Mouse (Mus musculus) embryonic facial prominence, embryonic 10.5 days (tissue): ENCODE results near the gene Ttll10. TPM values are rescaled to one million over a fixed set of nuclear protein-coding genes. Genes with fewer than 3 reads are reported as not detected.
A peak's percentile ranks its signal among the peaks of the same experiment; 100 is the strongest.

Experiments used
- DNase-seq: peaks from one replicate; pipeline ENCODE4 v3.0.0-alpha.2; 2017; ENCODE audit warnings: low spot score
- H3K27ac ChIP-seq: fragments of 300-500 bp; sonication (generic); replicated peaks from 2 replicates; pipeline ENCODE4 v1.5.1; 2016; ENCODE audit warnings: mild to moderate bottlenecking
- H3K27me3 ChIP-seq: fragments of 300-500 bp; sonication (generic); replicated peaks from 2 replicates; pipeline ENCODE4 v1.6.1; 2016; ENCODE audit warnings: low read depth, mild to moderate bottlenecking; ENCODE audit not compliant: poor library complexity, severe bottlenecking
- H3K36me3 ChIP-seq: fragments of 300-500 bp; sonication (generic); replicated peaks from 2 replicates; pipeline ENCODE4 v1.6.1; 2016; ENCODE audit warnings: mild to moderate bottlenecking, moderate library complexity
- H3K4me1 ChIP-seq: fragments of 300-500 bp; sonication (generic); 2 replicates; pipeline ENCODE4 v1.6.1; 2016
- H3K4me3 ChIP-seq: fragments of 300-500 bp; sonication (generic); 2 replicates; pipeline ENCODE4 v1.5.1; 2016; ENCODE audit warnings: mild to moderate bottlenecking, moderate library complexity
- H3K9me3 ChIP-seq: fragments of 300-500 bp; sonication (generic); 2 replicates; pipeline ENCODE4 v1.6.1; 2016; ENCODE audit warnings: mild to moderate bottlenecking
- WGBS: fragments of 180-500 bp; shearing (Covaris S2); methylation state at CpG from one replicate; pipeline ENCODE4 v1.1.7; 2016; 5-methylcytosine and 5-hydroxymethylcytosine counted together
- polyA plus RNA-seq: library from polyadenylated mRNA; unstranded; fragments of >200 nt; fragmentation: Nextera tagmentation; extraction: Ambion mirVana; gene quantifications from 2 replicates; pipeline ENCODE4 v1.2.1, GENCODE M21; 2016

The Ttll10 gene
- polyA plus RNA-seq, 1 experiment from 2014 or later: 0.95 TPM

DNA sequence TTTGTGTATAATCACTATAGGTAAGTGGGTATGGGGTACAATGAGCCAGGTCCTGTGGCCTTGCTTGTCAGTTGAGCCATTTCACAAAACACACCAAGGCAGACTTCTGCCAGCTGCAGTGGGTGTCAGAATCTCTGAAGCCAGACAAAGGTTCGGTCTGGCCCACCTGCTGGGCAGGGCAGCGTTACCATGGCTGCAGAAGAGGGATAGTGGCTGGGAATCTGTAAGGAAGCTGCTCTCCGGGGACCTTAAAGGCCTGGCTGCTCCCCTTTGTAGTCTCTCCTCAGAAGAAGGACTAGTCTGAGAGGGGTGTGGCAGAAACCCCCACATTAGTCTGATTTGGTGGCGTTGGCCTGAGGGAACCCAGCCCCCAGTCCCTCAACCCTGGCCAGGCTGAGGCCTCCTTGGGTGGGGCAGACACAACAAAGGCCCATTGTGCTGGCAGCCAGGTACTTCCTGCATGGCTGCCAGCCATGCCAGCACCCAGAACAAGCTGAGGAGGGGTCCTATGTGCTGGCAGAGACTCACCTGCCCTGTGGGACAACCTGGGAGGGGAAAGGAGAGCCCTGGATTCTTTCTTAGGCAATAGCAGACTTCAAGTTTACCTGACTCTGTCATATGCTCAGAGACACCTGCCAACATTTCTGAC is 4.8 kb upstream of the Ttll10 start:
- Histone ChIP-seq H3K4me1 (peaks cover 9% of the 10 kb centered on the region), H3K27me3 (0 out of 2 replicates have a peak, but pooled peaks cover 2% of the 10 kb centered on the region), H3K27ac (peak overlapping the region; percentile 45), H3K36me3 (no peaks in the 10 kb centered on the region), H3K4me3 (no peak overlapping the region), H3K9me3 (no peaks in the 10 kb centered on the region)
- DNase-seq: peak; percentile 16
- 7% methylated on average over 4 of the region's 4 CpGs for WGBS

- H3K9me3 ChIP-seq: no peaks in the 10 kb centered on the region
- H3K27ac ChIP-seq: peak overlapping the region; percentile 77
- H3K27me3 ChIP-seq: 0 out of 2 replicates have a peak, but pooled peaks cover 4% of the 10 kb centered on the region
- H3K4me1 ChIP-seq: peaks cover 16% of the 10 kb centered on the region
- H3K4me3 ChIP-seq: peak overlapping the region; percentile 50
- DNase-seq: peak; percentile 75
- H3K36me3 ChIP-seq: no peaks in the 10 kb centered on the region; the same call in 1 of the 2 replicates
- WGBS: 33% methylated on average over 10 of the region's 10 CpGs
Measured at GRCm38 (mm10) chr4:156059713-156060112, 499 bp upstream of the Ttll10 start.

DNA sequence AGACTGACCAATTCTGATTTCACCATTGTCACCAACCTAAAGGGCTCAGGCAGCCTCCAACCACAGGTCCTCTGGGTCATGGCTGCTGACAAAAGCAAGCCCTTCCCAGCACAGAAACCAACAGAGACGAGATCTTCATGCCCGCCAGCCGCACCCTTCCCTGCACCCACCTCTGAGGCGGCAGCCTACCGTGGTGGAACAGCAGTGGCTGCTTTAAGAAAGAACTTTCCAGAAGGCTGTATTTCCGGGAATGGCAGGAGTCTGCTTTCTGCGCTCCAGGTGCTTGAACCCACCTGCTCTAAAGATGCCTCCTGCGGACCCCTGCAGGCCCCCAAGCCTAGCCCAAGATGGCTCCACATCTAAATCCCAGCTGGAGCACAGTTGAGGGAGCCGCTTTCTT is 388 bp downstream of the Ttll10 start:
- H3K36me3 ChIP-seq: no peaks in the 10 kb centered on the region; the same call in 1 of the 2 replicates
- peak overlapping the region; percentile 50 for H3K4me3 ChIP-seq
- 74% methylated on average over 9 of the region's 9 CpGs for WGBS
- H3K9me3 ChIP-seq: no peaks in the 10 kb centered on the region
- H3K4me1 ChIP-seq: peaks cover 11% of the 10 kb centered on the region
- H3K27ac ChIP-seq: peak overlapping the region; percentile 77
- H3K27me3 ChIP-seq: 0 out of 2 replicates have a peak, but pooled peaks cover 4% of the 10 kb centered on the region
- DNase-seq: no peak

- WGBS: 56% methylated on average over 10 of the region's 10 CpGs
- H3K4me3 ChIP-seq: peak overlapping the region; percentile 50; the same call in 1 of the 2 replicates
- H3K27me3 ChIP-seq: 0 out of 2 replicates have a peak, but pooled peaks cover 4% of the 10 kb centered on the region
- no peaks in the 10 kb centered on the region for H3K9me3 ChIP-seq
- peaks cover 10% of the 10 kb centered on the region for H3K4me1 ChIP-seq
- H3K27ac ChIP-seq: no peak overlapping the region
- no peaks in the 10 kb centered on the region; the same call in 1 of the 2 replicates for H3K36me3 ChIP-seq
- DNase-seq: peak; percentile 13
Measured at GRCm38 (mm10) chr4:156057702-156058101, 1.5 kb downstream of the Ttll10 start.

GRCm38 (mm10) chr4:156055173-156055572 is 4.0 kb downstream of the Ttll10 start:
- WGBS: 89% methylated on average over 5 of the region's 5 CpGs
- no peak for DNase-seq
- H3K27ac ChIP-seq: no peak overlapping the region

DNA sequence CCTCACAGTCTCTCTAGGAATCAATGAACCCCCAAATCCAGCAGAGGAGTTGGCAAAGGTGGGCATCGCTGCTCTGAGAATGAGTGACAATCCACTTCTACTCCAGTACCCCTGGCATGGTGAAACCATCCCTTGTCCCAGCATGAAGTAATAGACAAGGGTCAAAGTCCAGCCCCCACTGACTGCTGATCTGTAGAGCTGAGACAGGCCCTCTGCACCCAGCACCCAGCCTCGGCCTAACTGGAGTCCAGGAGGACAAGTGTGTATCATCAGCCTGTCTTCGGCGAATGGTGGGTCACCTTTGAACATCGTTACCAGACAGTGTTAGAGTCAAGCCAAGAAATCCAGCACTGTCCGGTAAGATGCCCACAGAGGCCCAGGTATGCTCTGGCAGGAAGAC is 4.6 kb downstream of the Ttll10 start:
- no peak for DNase-seq
- Histone ChIP-seq H3K4me3 (no peak overlapping the region), H3K27ac (no peak overlapping the region), H3K9me3 (no peaks in the 10 kb centered on the region), H3K4me1 (peaks cover 12% of the 10 kb centered on the region), H3K27me3 (0 out of 2 replicates have a peak, but pooled peaks cover 4% of the 10 kb centered on the region), H3K36me3 (no peaks in the 10 kb centered on the region; the same call in 1 of the 2 replicates)
- WGBS: 93% methylated on average over 6 of the region's 6 CpGs

More at GRCm38 (mm10) chr4:156055173-156055572, 4.0 kb downstream of the Ttll10 start:
- Histone ChIP-seq H3K4me3 (no peak overlapping the region), H3K36me3 (no peaks in the 10 kb centered on the region; the same call in 1 of the 2 replicates), H3K9me3 (no peaks in the 10 kb centered on the region), H3K4me1 (peaks cover 14% of the 10 kb centered on the region), H3K27me3 (0 out of 2 replicates have a peak, but pooled peaks cover 4% of the 10 kb centered on the region)

DNA sequence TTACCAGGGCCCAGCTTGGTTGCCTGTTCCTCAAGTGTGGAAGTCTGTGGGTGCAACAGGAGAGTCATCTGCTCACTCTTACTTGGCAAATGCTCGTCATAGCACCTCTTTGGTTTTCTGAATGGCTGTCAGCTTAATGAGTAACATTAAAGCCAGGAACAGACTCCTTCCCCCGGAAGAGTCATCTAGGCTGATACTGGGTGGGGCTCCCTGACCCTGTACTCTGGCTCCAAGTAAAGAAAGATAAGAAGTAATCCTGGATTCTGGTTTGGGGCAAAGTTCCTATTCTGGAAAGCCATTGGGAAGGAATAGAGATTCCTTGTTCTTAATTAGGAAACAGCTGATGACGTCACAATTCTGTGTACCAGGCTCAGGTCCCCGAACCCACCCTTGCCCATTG is 5.1 kb downstream of the Ttll10 start:
- peaks cover 12% of the 10 kb centered on the region for H3K4me1 ChIP-seq
- 89% methylated on average over 4 of the region's 4 CpGs for WGBS
- DNase-seq: no peak

GRCm38 (mm10) chr4:156053113-156053512 is 6.1 kb downstream of the Ttll10 start:
- WGBS: 84% methylated on average over 4 of the region's 4 CpGs
- no peak for DNase-seq
- Histone ChIP-seq H3K9me3 (no peaks in the 10 kb centered on the region), H3K27ac (no peak overlapping the region), H3K4me1 (peaks cover 12% of the 10 kb centered on the region), H3K4me3 (no peak overlapping the region), H3K36me3 (no peaks in the 10 kb centered on the region; the same call in 1 of the 2 replicates), H3K27me3 (no peaks in the 10 kb centered on the region)

More for the DNA sequence above, 5.1 kb downstream of the Ttll10 start:
- Histone ChIP-seq H3K9me3 (no peaks in the 10 kb centered on the region), H3K36me3 (no peaks in the 10 kb centered on the region; the same call in 1 of the 2 replicates), H3K27ac (no peak overlapping the region), H3K4me3 (no peak overlapping the region), H3K27me3 (0 out of 2 replicates have a peak, but pooled peaks cover 4% of the 10 kb centered on the region)

DNA sequence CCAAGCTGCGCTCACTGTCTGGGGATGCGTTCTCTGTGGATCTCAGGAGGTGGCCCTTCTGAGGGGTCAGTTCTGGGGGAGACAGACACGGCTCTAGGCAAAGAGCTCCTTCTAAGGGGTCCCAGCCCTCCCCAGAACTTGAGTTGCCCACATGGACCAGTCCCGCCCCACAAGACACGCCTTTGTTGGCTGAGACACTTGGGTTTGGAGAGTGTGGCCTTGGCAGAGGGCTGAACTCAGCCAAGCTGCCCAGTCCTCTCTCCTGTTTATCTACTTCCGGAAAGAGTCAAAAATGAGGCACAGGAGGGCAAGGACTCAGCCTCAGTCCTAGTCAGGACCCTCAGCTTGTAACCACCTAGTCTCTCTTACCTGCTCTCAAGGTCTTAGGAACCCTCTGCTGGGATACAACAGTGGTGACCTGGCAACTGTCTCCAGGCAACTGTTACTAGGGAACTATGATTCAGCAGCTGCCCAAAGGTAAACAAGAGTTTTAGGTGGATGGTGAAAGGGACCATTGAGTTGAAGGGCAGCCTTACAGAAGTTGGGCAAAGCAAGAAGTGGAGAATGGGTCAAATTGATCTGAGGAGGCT is 8.7 kb downstream of the Ttll10 start:
- no peaks in the 10 kb centered on the region for H3K27me3 ChIP-seq
- peaks cover 8% of the 10 kb centered on the region for H3K4me1 ChIP-seq
- no peak overlapping the region for H3K4me3 ChIP-seq
- 67% methylated on average over 6 of the region's 6 CpGs for WGBS
- H3K36me3 ChIP-seq: no peaks in the 10 kb centered on the region; the same call in 1 of the 2 replicates
- no peak for DNase-seq
- H3K9me3 ChIP-seq: no peaks in the 10 kb centered on the region
- H3K27ac ChIP-seq: no peak overlapping the region

- H3K4me3 ChIP-seq: no peak overlapping the region
- H3K4me1 ChIP-seq: peaks cover 9% of the 10 kb centered on the region
- no peaks in the 10 kb centered on the region for H3K9me3 ChIP-seq
- no peak overlapping the region for H3K27ac ChIP-seq
- 82% methylated on average over 3 of the region's 3 CpGs for WGBS
- no peak for DNase-seq
- H3K27me3 ChIP-seq: no peaks in the 10 kb centered on the region
- H3K36me3 ChIP-seq: no peaks in the 10 kb centered on the region
Measured at GRCm38 (mm10) chr4:156049779-156050178, 9.4 kb downstream of the Ttll10 start.

DNA sequence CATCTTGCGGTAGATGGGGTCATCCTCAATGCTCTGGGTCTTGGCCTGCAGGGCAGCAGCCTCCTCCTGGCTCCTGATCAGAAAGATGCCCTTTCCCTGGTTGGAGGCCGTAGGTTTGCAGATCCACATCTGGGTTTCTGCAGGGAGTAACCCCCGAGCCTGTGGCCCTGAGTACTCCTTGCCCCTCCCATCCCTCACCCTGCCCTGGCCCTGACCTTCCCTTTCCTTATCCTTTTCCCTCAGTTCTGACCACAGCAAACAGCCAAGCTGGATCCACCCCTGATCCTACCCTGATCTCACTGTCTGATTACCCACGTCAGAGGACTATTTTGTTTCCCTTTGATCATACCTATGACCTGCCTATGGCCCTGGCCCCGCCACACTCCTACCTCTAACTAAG is 14.5 kb downstream of the Ttll10 start:
- Histone ChIP-seq H3K27ac (no peak overlapping the region), H3K9me3 (no peaks in the 10 kb centered on the region), H3K36me3 (no peaks in the 10 kb centered on the region), H3K4me3 (no peak overlapping the region), H3K27me3 (no peaks in the 10 kb centered on the region), H3K4me1 (peaks cover 10% of the 10 kb centered on the region)
- no peak for DNase-seq
- WGBS: 58% methylated on average over 5 of the region's 5 CpGs

DNA sequence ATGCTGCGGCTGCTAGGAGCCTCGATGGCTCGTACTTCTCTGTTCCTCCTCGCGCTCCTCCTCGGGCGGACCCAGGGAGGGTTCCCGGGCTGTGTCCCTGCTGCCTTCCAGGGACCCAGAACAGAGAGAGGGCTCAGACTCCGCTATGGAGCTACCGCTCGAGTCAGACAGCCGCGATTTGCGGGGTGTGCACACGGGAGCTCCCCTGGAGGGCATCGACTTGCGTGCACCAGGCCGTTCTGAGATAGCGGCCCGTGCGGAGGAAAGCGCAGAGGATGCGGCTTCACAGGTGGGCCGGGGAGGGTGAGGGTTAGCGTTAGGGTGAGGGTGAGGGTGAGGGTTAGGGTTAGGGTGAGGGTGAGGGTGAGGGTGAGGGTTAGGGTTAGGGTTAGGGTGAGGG is 24.3 kb downstream of the Ttll10 start:
- DNase-seq: peak; percentile 37
- Histone ChIP-seq H3K36me3 (peaks cover 2% of the 10 kb centered on the region; the same call in 1 of the 2 replicates), H3K27me3 (peaks cover 30% of the 10 kb centered on the region), H3K27ac (no peak overlapping the region), H3K4me3 (peak overlapping the region; percentile 48), H3K9me3 (no peaks in the 10 kb centered on the region), H3K4me1 (peaks cover 49% of the 10 kb centered on the region)
- 7% methylated on average over 25 of the region's 25 CpGs for WGBS
